Mouse (Mus musculus): ENCODE results near the gene Iars2. TPM values are rescaled to one million over a fixed set of nuclear protein-coding genes. Genes with fewer than 3 reads are reported as not detected.

Gene Iars2
- total and polyA plus RNA-seq, 3 experiments: 37.2 to 47.2 (median 41.9) TPM

- Histone ChIP-seq H3K9me3 (replicated peaks; ENCODE audit: low read length) (no peaks in the 10 kb centered on the region), H3K4me3 (replicated peaks in 1 of 3; ENCODE audit: low read depth in 2 of 3, low read length in 2 of 3, poor library complexity in 1 of 3) (no peak overlapping the region), H3K4me1 (ENCODE audit: control insufficient read depth in 1 of 2, insufficient read depth in 2 of 2) (peaks cover 0 to 11% of the 10 kb centered on the region in 2 experiments; a peak in 1 of 4 replicates), H3K27ac (ENCODE audit: insufficient read depth, low read depth) (no peak overlapping the region), H3K36me3 (replicated peaks in 1 of 2; ENCODE audit: control insufficient read depth in 1 of 2, insufficient read depth in 1 of 2, low read length in 1 of 2) (peaks cover 49 to 91% of the 10 kb centered on the region in 2 experiments), H3K27me3 (replicated peaks) (no peaks in the 10 kb centered on the region), H3K79me2 (replicated peaks; ENCODE audit: control insufficient read depth, extremely low read depth, insufficient read depth, poor library complexity, severe bottlenecking) (no peaks in the 10 kb centered on the region), H3K9ac (ENCODE audit: insufficient read depth, low read depth) (no peak overlapping the region), H3K4me2 (ENCODE audit: insufficient read depth, low read depth, poor library complexity, severe bottlenecking) (no peak overlapping the region)
- in situ Hi-C loops (cut with MboI; ENCODE audit: low pct_ligation_motif_present, low pct_unique_long_range_greater_than_20kb, low sequenced_read_pairs): no loop called here
- DNase-seq (ENCODE audit: extremely low read depth): no peak
- no peak for TF ChIP-seq ZKSCAN1 (IDR thresholded peaks at IDR 0.05; ENCODE audit: borderline replicate concordance, low read depth, low read length)
- no peak for TF ChIP-seq HCFC1 (IDR thresholded peaks at IDR 0.05; ENCODE audit: low read depth, low read length)
- TF ChIP-seq MAFK (IDR thresholded peaks at IDR 0.05; ENCODE audit: insufficient replicate concordance, low read length): no peak
- no peak for TF ChIP-seq ZC3H11A (IDR thresholded peaks at IDR 0.05; ENCODE audit: low read depth, low read length)
- no peak for TF ChIP-seq IRF4 (IDR thresholded peaks at IDR 0.05; ENCODE audit: low read depth, low read length)
- no peak for TF ChIP-seq NELFE (IDR thresholded peaks at IDR 0.05; ENCODE audit: low read depth, low read length)
- no peak for TF ChIP-seq EP300 (IDR thresholded peaks at IDR 0.05; ENCODE audit: low read length)
- TF ChIP-seq PAX5 (IDR thresholded peaks at IDR 0.05; ENCODE audit: low read length): no peak
- TF ChIP-seq MAZ (IDR thresholded peaks at IDR 0.05; ENCODE audit: low read depth, low read length): no peak
- no peak for TF ChIP-seq KAT2A (IDR thresholded peaks at IDR 0.05; ENCODE audit: insufficient replicate concordance, low read length)
- dilution Hi-C loops (cut with MboI; ENCODE audit: extremely low pct_ligation_motif_present, extremely low pct_unique_long_range_greater_than_20kb, low sequenced_read_pairs): no loop called here
These were observed 83.7 kb downstream of the Iars2 start for GRCm38 (mm10) chr1:185245456-185245855.

- H3K27me3 ChIP-seq (replicated peaks): no peaks in the 10 kb centered on the region
- peaks cover 49 to 89% of the 10 kb centered on the region in 2 experiments for H3K36me3 ChIP-seq (replicated peaks in 1 of 2; ENCODE audit: control insufficient read depth in 1 of 2, insufficient read depth in 1 of 2, low read length in 1 of 2)
- dilution Hi-C loops (cut with MboI; ENCODE audit: extremely low pct_ligation_motif_present, extremely low pct_unique_long_range_greater_than_20kb, low sequenced_read_pairs): no loop called here
- no peak overlapping the region for H3K4me3 ChIP-seq (replicated peaks in 1 of 3; ENCODE audit: low read depth in 2 of 3, low read length in 2 of 3, poor library complexity in 1 of 3)
- no peaks in the 10 kb centered on the region for H3K79me2 ChIP-seq (replicated peaks; ENCODE audit: control insufficient read depth, extremely low read depth, insufficient read depth, poor library complexity, severe bottlenecking)
- DNase-seq (ENCODE audit: extremely low read depth): no peak
- no peak overlapping the region for H3K27ac ChIP-seq (ENCODE audit: insufficient read depth, low read depth)
- no peak overlapping the region for H3K4me2 ChIP-seq (ENCODE audit: insufficient read depth, low read depth, poor library complexity, severe bottlenecking)
- no peaks in the 10 kb centered on the region for H3K9me3 ChIP-seq (replicated peaks; ENCODE audit: low read length)
- TF ChIP-seq MXI1 (IDR thresholded peaks at IDR 0.05; ENCODE audit: low read depth, low read length): no peak
- TF ChIP-seq CTCF (conservative IDR thresholded peaks at IDR 0.05 in 1 of 2, IDR thresholded peaks at IDR 0.05 in 1 of 2; ENCODE audit: low read depth in 2 of 2, low read length in 2 of 2): no peak
- TF ChIP-seq EP300 (IDR thresholded peaks at IDR 0.05; ENCODE audit: low read length): no peak
- no peak for TF ChIP-seq POLR2AphosphoS2 (IDR thresholded peaks at IDR 0.05; ENCODE audit: low read depth, low read length)
- TF ChIP-seq MEF2A (IDR thresholded peaks at IDR 0.05; ENCODE audit: borderline replicate concordance, low read depth, low read length): no peak
- TF ChIP-seq MAFK (IDR thresholded peaks at IDR 0.05; ENCODE audit: insufficient replicate concordance, low read length): no peak
- TF ChIP-seq NELFE (IDR thresholded peaks at IDR 0.05; ENCODE audit: low read depth, low read length): no peak
- TF ChIP-seq SIN3A (IDR thresholded peaks at IDR 0.05; ENCODE audit: low read length): no peak
- no peak for TF ChIP-seq CHD2 (IDR thresholded peaks at IDR 0.05; ENCODE audit: low read length)
- TF ChIP-seq JUND (conservative IDR thresholded peaks at IDR 0.05; ENCODE audit: low read depth, low read length): no peak
- no peak for TF ChIP-seq TCF12 (IDR thresholded peaks at IDR 0.05; ENCODE audit: low read depth, low read length)
- no peak for TF ChIP-seq CHD1 (IDR thresholded peaks at IDR 0.05; ENCODE audit: low read depth, low read length)
- no peak for TF ChIP-seq ETS1 (conservative IDR thresholded peaks at IDR 0.05; ENCODE audit: low read depth, low read length)
- TF ChIP-seq TBP (conservative IDR thresholded peaks at IDR 0.05; ENCODE audit: low read depth, low read length): no peak
- no peak for TF ChIP-seq USF2 (conservative IDR thresholded peaks at IDR 0.05; ENCODE audit: low read depth, low read length)
- no peak for TF ChIP-seq SMC3 (IDR thresholded peaks at IDR 0.05; ENCODE audit: low read depth, low read length)
- no peak for TF ChIP-seq JUN (IDR thresholded peaks at IDR 0.05; ENCODE audit: insufficient read depth, low read depth, low read length)
- no peak for TF ChIP-seq MAZ (IDR thresholded peaks at IDR 0.05; ENCODE audit: low read depth, low read length)
- peaks cover 0 to 11% of the 10 kb centered on the region in 2 experiments; a peak in 1 of 4 replicates for H3K4me1 ChIP-seq (ENCODE audit: control insufficient read depth in 1 of 2, insufficient read depth in 2 of 2)
- in situ Hi-C loops (cut with MboI; ENCODE audit: low pct_ligation_motif_present, low pct_unique_long_range_greater_than_20kb, low sequenced_read_pairs): no loop called here
- no peak overlapping the region for H3K9ac ChIP-seq (ENCODE audit: insufficient read depth, low read depth)
These were observed 86.2 kb downstream of the Iars2 start for GRCm38 (mm10) chr1:185243013-185243412.

Measured in CH12.LX (cell line).